In the genomic region with DNA sequence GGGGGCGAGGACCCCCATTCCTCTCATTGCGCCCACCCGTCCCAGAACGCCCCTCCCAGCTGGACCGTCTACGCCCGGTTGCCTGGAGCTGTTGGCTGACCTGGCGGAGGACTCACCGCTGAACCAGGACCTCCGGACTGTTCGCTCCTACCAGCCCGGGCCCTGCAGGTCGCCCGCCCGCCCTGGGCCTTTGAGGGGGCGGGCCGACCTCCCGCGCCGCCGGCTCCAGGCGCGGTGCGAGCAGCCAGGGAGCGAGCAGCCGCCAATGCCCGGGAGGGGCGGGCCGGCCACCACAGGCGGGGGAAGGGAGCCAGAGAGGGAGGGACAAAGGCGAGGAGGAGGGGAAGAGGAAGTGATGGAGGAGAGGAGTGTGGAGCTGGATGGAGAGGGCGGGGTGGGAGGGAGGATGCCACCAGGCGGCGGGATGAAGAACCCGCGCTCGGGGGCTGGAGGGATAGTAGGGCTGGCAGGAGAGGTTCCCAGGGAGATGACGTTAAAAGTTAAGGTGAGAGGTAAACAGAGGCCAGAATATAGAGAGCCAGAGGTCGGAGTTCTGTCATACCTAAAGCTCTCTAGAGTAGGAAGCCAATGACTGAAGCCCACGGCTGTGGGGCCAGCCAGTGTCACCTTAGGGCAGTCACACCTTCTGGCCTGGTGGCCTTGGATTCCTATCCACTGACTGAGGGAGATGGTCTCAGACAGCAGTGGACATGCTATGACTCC, we compare ENCODE assay signal across 8 mouse cellular contexts. TPM values are rescaled to one million over a fixed set of nuclear protein-coding genes. Genes with fewer than 3 reads are reported as not detected.
DNase-seq lines count a peak whose midpoint lies in the region; ATAC-seq and TF ChIP-seq lines count a peak whose summit lies in the region.

No protein-coding gene starts in this region.

- no peaks in the 10 kb centered on the region for H3K4me1 ChIP-seq in intestine, postnatal 0 days (replicated peaks; ENCODE audit: control insufficient read depth, insufficient read depth, low read length)
- peaks cover 83% of the 10 kb centered on the region for H3K4me1 ChIP-seq in midbrain, embryonic 10.5 days

- intact Hi-C loops in left cerebral cortex, postnatal 4 days (cut with DNase I): no loop called here

- peaks cover 7% of the 10 kb centered on the region; the same call in 1 of the 2 replicates for H3K27me3 ChIP-seq in intestine, postnatal 0 days (replicated peaks; ENCODE audit: control insufficient read depth, insufficient read depth, low read length)
- no peaks in the 10 kb centered on the region for H3K27me3 ChIP-seq in midbrain, embryonic 10.5 days (ENCODE audit: low read depth, poor library complexity, severe bottlenecking)

- WGBS in intestine, postnatal 0 days: under 1% methylated on average over 40 of the region's 40 CpGs
- 1% methylated on average over 40 of the region's 40 CpGs for WGBS in midbrain, embryonic 10.5 days

- peak overlapping the region; percentile 44 for H3K4me3 ChIP-seq in intestine, postnatal 0 days (ENCODE audit: low read depth, low read length)
- H3K4me3 ChIP-seq in midbrain, embryonic 10.5 days: peak overlapping the region; percentile 74

- peak; percentile 57 for TF ChIP-seq CTCF in intestine, postnatal 0 days (IDR thresholded peaks at IDR 0.05; ENCODE audit: low read depth)

- peaks cover 3% of the 10 kb centered on the region; the same call in 1 of the 2 replicates for H3K36me3 ChIP-seq in intestine, postnatal 0 days (ENCODE audit: control insufficient read depth, insufficient read depth)
- peaks cover 21% of the 10 kb centered on the region for H3K36me3 ChIP-seq in midbrain, embryonic 10.5 days

- peak; percentile 46 to 49 for DNase-seq in thymus, adult 18-20 months
- DNase-seq in thymus, postnatal 10 days (ENCODE audit: low spot score in 2 of 2): no peak
- peak; percentile 64 for DNase-seq in embryo, embryonic 11.5 days (ENCODE audit: low read depth, low spot score)
- peak; percentile 93 for DNase-seq in left cerebral cortex, postnatal 4 days
- DNase-seq in midbrain, embryonic 10.5 days (ENCODE audit: low spot score): peak; percentile 90
- DNase-seq in skeletal muscle tissue, adult 2 months (ENCODE audit: low read depth, low spot score): peak; percentile 80

- peak; percentile 91 for ATAC-seq in granulocyte monocyte progenitor cell, adult 5-6 weeks (replicated peaks; ENCODE audit: poor library complexity, severe bottlenecking)
- peak; percentile 50 for ATAC-seq in intestine, postnatal 0 days

- H3K4me2 ChIP-seq in intestine, postnatal 0 days (replicated peaks; ENCODE audit: low read depth): peak overlapping the region; percentile 78

- H3K9ac ChIP-seq in intestine, postnatal 0 days (ENCODE audit: low read depth, low read length): peak overlapping the region; percentile 24; the same call in 1 of the 2 replicates

- no peaks in the 10 kb centered on the region for H3K9me3 ChIP-seq in intestine, postnatal 0 days (ENCODE audit: control insufficient read depth)
- no peaks in the 10 kb centered on the region for H3K9me3 ChIP-seq in midbrain, embryonic 10.5 days (replicated peaks)

- H3K27ac ChIP-seq in intestine, postnatal 0 days (ENCODE audit: low read depth, low read length): no peak overlapping the region
- peak overlapping the region; percentile 93 for H3K27ac ChIP-seq in midbrain, embryonic 10.5 days (replicated peaks)

RNA-seq across cellular contexts. Expression of a gene that starts 13.7 kb away (rescaled TPM):
- 2.5 and 3.6 TPM in 2 replicates for total RNA-seq in granulocyte monocyte progenitor cell, adult 5-6 weeks (2014; fragmentation: Nextera tagmentation)
- 1.0 and 3.1 TPM in 2 replicates for total RNA-seq in granulocyte monocyte progenitor cell, adult 5-6 weeks (2017)
- polyA plus RNA-seq in intestine, postnatal 0 days (2015; fragmentation: Nextera tagmentation; extraction: Ambion mirVana): 6.2 and 6.9 TPM in 2 replicates
- total RNA-seq in left cerebral cortex, postnatal 4 days (2021): 100 to 1,000 TPM; 132 to 141 TPM
- 40.8 and 49.1 TPM in 2 replicates for polyA plus RNA-seq in midbrain, embryonic 10.5 days (2016; fragmentation: Nextera tagmentation; extraction: Ambion mirVana)

RNA-seq across cellular contexts. Expression of a gene that starts 46.3 kb away (rescaled TPM):
- total RNA-seq in granulocyte monocyte progenitor cell, adult 5-6 weeks (2014; fragmentation: Nextera tagmentation): 133 and 158 TPM in 2 replicates
- 201 and 229 TPM in 2 replicates for total RNA-seq in granulocyte monocyte progenitor cell, adult 5-6 weeks (2017)
- 113 and 121 TPM in 2 replicates for polyA plus RNA-seq in intestine, postnatal 0 days (2015; fragmentation: Nextera tagmentation; extraction: Ambion mirVana)
- 100 to 1,000 TPM; 116 to 122 TPM for total RNA-seq in left cerebral cortex, postnatal 4 days (2021)
- polyA plus RNA-seq in midbrain, embryonic 10.5 days (2016; fragmentation: Nextera tagmentation; extraction: Ambion mirVana): 165 and 172 TPM in 2 replicates

RNA-seq across cellular contexts. Expression of a gene that starts 46.4 kb away (rescaled TPM):
- 19.8 and 43.7 TPM in 2 replicates for total RNA-seq in granulocyte monocyte progenitor cell, adult 5-6 weeks (2014; fragmentation: Nextera tagmentation)
- total RNA-seq in granulocyte monocyte progenitor cell, adult 5-6 weeks (2017): 32.7 and 39.6 TPM in 2 replicates
- 52.8 and 56.9 TPM in 2 replicates for polyA plus RNA-seq in intestine, postnatal 0 days (2015; fragmentation: Nextera tagmentation; extraction: Ambion mirVana)
- total RNA-seq in left cerebral cortex, postnatal 4 days (2021): 100 to 1,000 TPM; 111 to 114 TPM
- 130 and 144 TPM in 2 replicates for polyA plus RNA-seq in midbrain, embryonic 10.5 days (2016; fragmentation: Nextera tagmentation; extraction: Ambion mirVana)

RNA-seq across cellular contexts. Expression of a gene that starts 48.3 kb away (rescaled TPM):
- not detected in 2 replicates for total RNA-seq in granulocyte monocyte progenitor cell, adult 5-6 weeks (2014; fragmentation: Nextera tagmentation)
- not detected in 2 replicates for total RNA-seq in granulocyte monocyte progenitor cell, adult 5-6 weeks (2017)
- 2.1 and 2.4 TPM in 2 replicates for polyA plus RNA-seq in intestine, postnatal 0 days (2015; fragmentation: Nextera tagmentation; extraction: Ambion mirVana)
- total RNA-seq in left cerebral cortex, postnatal 4 days (2021): not detected
- not detected in 2 replicates for polyA plus RNA-seq in midbrain, embryonic 10.5 days (2016; fragmentation: Nextera tagmentation; extraction: Ambion mirVana)

Comparison
In these comparisons a context has a peak if more than half of its experiments do, and no peak if none do; other contexts are left out.
1. DNase-seq: peak in thymus, adult 18-20 months (2 of 2), embryo, embryonic 11.5 days (single experiment), left cerebral cortex, postnatal 4 days (single experiment), midbrain, embryonic 10.5 days (single experiment) and skeletal muscle tissue, adult 2 months (single experiment); none in thymus, postnatal 10 days (0 of 2).
2. RNA of a gene that starts 13.7 kb away (total RNA-seq): 132 to 141 TPM in left cerebral cortex, postnatal 4 days; 1.0 to 3.6 TPM in granulocyte monocyte progenitor cell, adult 5-6 weeks; every median in the first group is over 10 times any median in the second.